Mouse (Mus musculus) limb, embryonic 10.5 days (tissue): ENCODE data around the gene Map7. TPM values are rescaled to one million over a fixed set of nuclear protein-coding genes. Genes with fewer than 3 reads are reported as not detected.
A peak's percentile ranks its signal among the peaks of the same experiment; 100 is the strongest.

Experiments used
- DNase-seq: peaks from one replicate; pipeline ENCODE4 v3.0.0-alpha.2; 2017; ENCODE audit warnings: low spot score
- H3K27ac ChIP-seq: fragments of 300-500 bp; sonication (generic); 2 replicates; pipeline ENCODE4 v1.5.1; 2016; ENCODE audit warnings: mild to moderate bottlenecking
- H3K27me3 ChIP-seq: fragments of 300-500 bp; sonication (generic); 2 replicates; pipeline ENCODE4 v1.6.1; 2016; ENCODE audit warnings: low read depth, mild to moderate bottlenecking; ENCODE audit not compliant: poor library complexity, severe bottlenecking
- H3K36me3 ChIP-seq: fragments of 300-500 bp; sonication (generic); 2 replicates; pipeline ENCODE4 v1.6.1; 2016; ENCODE audit warnings: mild to moderate bottlenecking, moderate library complexity
- H3K4me1 ChIP-seq: fragments of 300-500 bp; sonication (generic); 2 replicates; pipeline ENCODE4 v1.6.1; 2016
- H3K4me3 ChIP-seq: fragments of 300-500 bp; sonication (generic); 2 replicates; pipeline ENCODE4 v1.5.1; 2016; ENCODE audit warnings: mild to moderate bottlenecking, moderate library complexity
- H3K9me3 ChIP-seq: fragments of 300-500 bp; sonication (generic); replicated peaks from 2 replicates; pipeline ENCODE4 v1.6.1; 2016; ENCODE audit warnings: mild to moderate bottlenecking
- WGBS: fragments of 180-500 bp; shearing (Covaris S2); methylation state at CpG from one replicate; pipeline ENCODE4 v1.1.7; 2016; 5-methylcytosine and 5-hydroxymethylcytosine counted together
- polyA plus RNA-seq: library from polyadenylated mRNA; unstranded; fragments of >200 nt; fragmentation: Nextera tagmentation; extraction: Ambion mirVana; gene quantifications from 2 replicates; pipeline ENCODE4 v1.2.1, GENCODE M21; 2016

The Map7 gene
- polyA plus RNA-seq, 1 experiment from 2014 or later, result 3.3 TPM

- DNase-seq, result no peak
- H3K4me1 ChIP-seq, result peaks cover 9% of the 10 kb centered on the region
- H3K9me3 ChIP-seq, result no peaks in the 10 kb centered on the region
- H3K27ac ChIP-seq, result no peak overlapping the region
- WGBS, result 82% methylated on average over 5 of the region's 5 CpGs
- H3K36me3 ChIP-seq, result no peaks in the 10 kb centered on the region
- no peaks in the 10 kb centered on the region for H3K27me3 ChIP-seq
- H3K4me3 ChIP-seq, result no peak overlapping the region
These were observed 81.8 kb downstream of the Map7 start for GRCm38 (mm10) chr10:20230026-20230425.

GRCm38 (mm10) chr10:20233451-20233850, 85.2 kb downstream of the Map7 start:
- H3K4me1 ChIP-seq, result peaks cover 10% of the 10 kb centered on the region
- no peaks in the 10 kb centered on the region for H3K36me3 ChIP-seq
- H3K27ac ChIP-seq, result no peak overlapping the region
- H3K27me3 ChIP-seq, result no peaks in the 10 kb centered on the region
- DNase-seq, result no peak
- H3K9me3 ChIP-seq, result no peaks in the 10 kb centered on the region
- no peak overlapping the region for H3K4me3 ChIP-seq
- 96% methylated on average over 10 of the region's 10 CpGs for WGBS

DNA sequence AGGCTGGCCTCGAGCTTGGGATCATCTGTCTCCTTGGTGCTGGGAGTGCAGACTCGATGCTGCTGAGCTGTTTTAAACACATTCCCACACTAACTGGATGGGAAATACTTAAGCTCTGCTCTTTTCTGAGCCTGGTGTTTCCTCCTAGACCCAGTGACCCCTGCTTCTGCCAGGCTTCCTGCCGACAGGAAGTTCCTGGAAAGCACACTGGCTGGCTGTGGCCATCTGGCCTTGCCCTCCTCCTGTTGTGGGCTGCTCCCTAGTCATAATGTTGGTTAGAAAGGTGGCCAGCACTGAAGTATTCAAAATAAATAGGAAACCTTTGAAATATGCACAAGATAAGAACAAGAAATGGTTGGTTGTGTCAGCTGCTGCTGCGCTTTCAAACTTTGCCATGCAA, 86.2 kb downstream of the Map7 start:
- Histone ChIP-seq H3K27ac (peak overlapping the region; percentile 61), H3K36me3 (no peaks in the 10 kb centered on the region), H3K9me3 (no peaks in the 10 kb centered on the region), H3K27me3 (no peaks in the 10 kb centered on the region), H3K4me1 (peaks cover 10% of the 10 kb centered on the region), H3K4me3 (no peak overlapping the region)
- WGBS, result 63% methylated on average over 4 of the region's 4 CpGs
- peak; percentile 47 for DNase-seq

DNA sequence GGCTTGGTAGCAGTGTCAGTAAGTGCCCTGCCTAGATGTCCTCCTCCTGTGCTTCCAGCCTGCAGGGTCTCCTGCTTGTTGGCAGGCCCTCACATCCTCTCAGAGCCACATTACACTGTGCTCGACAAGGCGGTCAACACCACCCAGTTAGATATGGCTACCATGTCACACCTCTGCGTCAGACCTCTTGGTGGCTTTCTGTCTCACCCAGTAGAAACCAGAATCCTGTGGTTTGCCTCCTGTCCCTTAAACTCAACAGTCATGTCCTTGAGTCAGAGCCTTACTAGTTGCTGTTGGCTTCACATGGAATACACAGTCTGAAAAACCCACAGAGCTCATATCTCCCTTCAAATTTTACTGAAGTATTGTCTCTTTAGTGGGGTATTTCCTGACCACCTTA, 87.4 kb downstream of the Map7 start:
- H3K4me3 ChIP-seq, result no peak overlapping the region
- no peaks in the 10 kb centered on the region for H3K9me3 ChIP-seq
- no peak overlapping the region for H3K27ac ChIP-seq
- H3K36me3 ChIP-seq, result no peaks in the 10 kb centered on the region
- WGBS, result 89% methylated on average over 3 of the region's 3 CpGs
- no peaks in the 10 kb centered on the region for H3K27me3 ChIP-seq
- DNase-seq, result no peak
- H3K4me1 ChIP-seq, result peaks cover 10% of the 10 kb centered on the region

DNA sequence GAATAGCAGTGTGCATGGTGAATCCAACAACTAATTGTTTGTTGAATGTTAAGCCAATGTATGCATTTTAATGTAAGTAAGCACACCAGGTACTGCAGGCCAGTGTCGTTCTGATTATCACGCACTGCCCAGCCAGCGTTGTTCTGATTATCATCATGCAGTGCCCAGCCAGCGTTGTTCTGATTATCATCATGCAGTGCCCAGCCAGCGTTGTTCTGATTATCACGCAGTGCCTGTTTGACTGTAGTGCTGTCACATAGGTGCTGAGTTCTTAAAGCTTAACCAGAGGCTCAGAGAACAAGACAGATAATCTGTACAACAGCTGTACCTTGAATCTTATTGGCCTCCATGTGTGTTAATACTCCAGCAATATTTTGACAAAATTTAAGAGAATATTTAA, 88.0 kb downstream of the Map7 start:
- no peak overlapping the region for H3K4me3 ChIP-seq
- H3K27ac ChIP-seq, result no peak overlapping the region
- WGBS, result 96% methylated on average over 6 of the region's 6 CpGs
- DNase-seq, result no peak
- no peaks in the 10 kb centered on the region for H3K36me3 ChIP-seq
- no peaks in the 10 kb centered on the region for H3K9me3 ChIP-seq
- H3K27me3 ChIP-seq, result no peaks in the 10 kb centered on the region
- peaks cover 10% of the 10 kb centered on the region for H3K4me1 ChIP-seq

DNA sequence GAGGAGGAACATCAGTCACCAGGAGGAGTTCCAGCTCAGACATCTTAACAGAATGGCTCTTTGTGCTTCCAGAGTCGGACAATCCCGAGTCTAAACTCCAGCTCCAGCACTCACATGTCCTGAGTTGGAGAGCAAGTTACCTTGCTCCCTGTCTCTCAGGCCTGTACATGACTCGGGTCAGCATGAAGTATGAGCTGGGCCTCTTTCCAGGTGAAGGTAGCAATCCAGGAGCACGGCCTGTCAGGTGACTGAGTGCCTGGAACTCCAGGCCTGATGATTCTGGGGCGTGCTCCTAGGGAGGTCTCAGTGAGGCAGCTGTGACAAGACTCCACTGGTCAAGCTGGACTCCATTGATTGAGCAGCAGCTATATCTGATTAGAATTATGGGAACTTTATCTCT, 90.0 kb downstream of the Map7 start:
- no peak for DNase-seq
- Histone ChIP-seq H3K4me3 (no peak overlapping the region), H3K9me3 (no peaks in the 10 kb centered on the region), H3K36me3 (no peaks in the 10 kb centered on the region), H3K27me3 (no peaks in the 10 kb centered on the region), H3K4me1 (peaks cover 10% of the 10 kb centered on the region), H3K27ac (no peak overlapping the region)
- 90% methylated on average over 5 of the region's 5 CpGs for WGBS

DNA sequence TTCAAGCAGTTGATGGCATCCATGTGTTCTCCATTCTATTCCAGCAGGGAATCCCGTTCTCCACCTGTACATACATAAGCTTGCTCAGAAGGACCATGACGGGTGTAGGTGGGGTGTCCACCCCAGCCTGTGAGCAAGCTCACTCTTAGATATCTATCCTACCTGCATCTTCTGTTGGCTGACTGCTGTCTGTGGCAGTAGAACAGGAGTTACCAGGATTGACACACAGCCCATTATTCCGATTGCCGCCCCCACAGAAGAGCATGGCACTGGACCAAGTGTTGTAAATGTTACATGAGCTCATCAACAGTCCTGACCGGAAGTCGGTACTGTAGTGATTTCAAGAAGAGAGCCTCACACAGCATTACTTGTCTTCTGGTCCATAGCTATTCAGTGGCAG, 92.6 kb downstream of the Map7 start:
- H3K27me3 ChIP-seq, result no peaks in the 10 kb centered on the region
- no peaks in the 10 kb centered on the region for H3K4me1 ChIP-seq
- H3K36me3 ChIP-seq, result no peaks in the 10 kb centered on the region
- no peak overlapping the region for H3K27ac ChIP-seq
- no peak for DNase-seq
- no peak overlapping the region for H3K4me3 ChIP-seq
- H3K9me3 ChIP-seq, result no peaks in the 10 kb centered on the region
- 93% methylated on average over 6 of the region's 6 CpGs for WGBS

GRCm38 (mm10) chr10:20243321-20243720, 95.0 kb downstream of the Map7 start:
- H3K36me3 ChIP-seq, result no peaks in the 10 kb centered on the region
- no peak for DNase-seq
- WGBS, result 80% methylated on average over 7 of the region's 7 CpGs
- no peaks in the 10 kb centered on the region for H3K4me1 ChIP-seq
- no peak overlapping the region for H3K4me3 ChIP-seq
- no peaks in the 10 kb centered on the region for H3K27me3 ChIP-seq
- H3K27ac ChIP-seq, result no peak overlapping the region
- no peaks in the 10 kb centered on the region for H3K9me3 ChIP-seq

DNA sequence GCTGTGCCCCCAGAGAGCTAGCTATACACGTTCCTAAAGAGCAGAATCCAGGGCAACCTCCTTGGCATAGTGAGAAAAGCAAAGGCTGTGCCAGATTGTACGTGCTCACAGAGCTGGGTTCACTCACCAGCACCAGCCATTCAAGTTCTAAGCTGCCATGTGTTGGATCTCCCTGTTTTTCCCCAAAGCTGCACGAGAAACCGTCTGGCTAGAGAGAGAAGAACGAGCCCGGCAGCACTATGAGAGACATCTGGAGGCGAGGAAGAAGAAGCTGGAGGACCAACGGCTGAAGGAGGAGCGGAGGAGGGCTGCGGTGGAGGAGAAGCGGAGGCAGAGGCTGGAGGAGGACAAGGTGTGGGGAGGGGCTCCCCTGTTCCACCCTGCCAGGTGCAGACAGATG, 96.8 kb downstream of the Map7 start:
- Histone ChIP-seq H3K4me3 (no peak overlapping the region), H3K27me3 (no peaks in the 10 kb centered on the region), H3K27ac (no peak overlapping the region), H3K9me3 (no peaks in the 10 kb centered on the region), H3K4me1 (peaks cover 4% of the 10 kb centered on the region), H3K36me3 (no peaks in the 10 kb centered on the region)
- 91% methylated on average over 11 of the region's 11 CpGs for whole genome bisulfite sequencing
- no peak for DNase-seq

GRCm38 (mm10) chr10:20249091-20249490, 100.8 kb downstream of the Map7 start:
- H3K9me3 ChIP-seq, result no peaks in the 10 kb centered on the region
- no peak for DNase-seq
- WGBS, result 97% methylated on average over 10 of the region's 10 CpGs
- peaks cover 21% of the 10 kb centered on the region for H3K4me1 ChIP-seq
- H3K4me3 ChIP-seq, result no peak overlapping the region
- no peaks in the 10 kb centered on the region for H3K36me3 ChIP-seq
- no peak overlapping the region for H3K27ac ChIP-seq
- H3K27me3 ChIP-seq, result no peaks in the 10 kb centered on the region

DNA sequence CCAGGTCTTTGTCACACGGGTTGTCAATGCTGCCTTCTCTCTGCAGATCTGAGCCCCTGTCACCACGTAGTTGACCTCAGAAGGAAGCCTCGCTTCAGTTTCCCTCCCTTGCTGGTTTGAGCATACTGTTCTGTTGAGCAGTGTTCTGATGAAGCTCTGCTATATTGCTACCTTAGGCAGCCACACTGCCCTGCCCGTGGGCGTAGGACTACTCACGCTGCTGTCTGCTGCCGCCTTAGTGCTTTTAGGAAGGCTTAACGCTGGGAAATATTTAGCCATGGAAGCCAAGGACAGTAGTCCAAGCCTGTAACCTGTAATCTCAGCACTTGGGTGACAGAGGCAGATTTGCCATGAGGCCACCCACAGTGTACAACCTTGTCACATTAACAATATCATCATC, 107.3 kb downstream of the Map7 start:
- no peak overlapping the region for H3K4me3 ChIP-seq

DNA sequence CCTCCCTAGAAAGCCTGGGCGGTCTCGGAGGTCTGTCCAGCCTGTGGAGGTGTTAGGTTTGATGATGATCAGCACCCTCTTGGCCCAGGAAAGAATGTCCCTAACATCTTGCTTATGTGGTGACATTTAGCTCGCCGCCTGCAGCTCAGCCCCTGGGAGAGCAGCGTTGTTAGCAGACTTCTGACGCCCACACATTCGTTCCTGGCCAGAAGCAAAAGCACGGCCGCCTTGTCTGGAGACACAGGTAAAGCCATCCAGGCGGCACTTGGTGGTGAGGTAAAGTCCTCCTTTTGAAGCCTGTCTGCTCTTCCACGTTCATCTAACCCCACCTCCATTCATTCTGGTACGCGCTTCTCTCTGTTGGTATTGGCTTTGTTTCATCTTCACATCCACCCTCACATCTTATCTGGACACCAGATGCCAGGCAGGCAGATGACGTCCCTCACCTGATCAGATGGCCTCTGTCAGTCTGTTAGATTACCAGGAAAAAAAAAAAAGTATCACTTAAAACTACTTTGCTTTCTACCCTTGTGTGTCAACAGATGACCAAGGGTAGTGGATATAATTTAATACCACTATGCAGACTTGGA, 108.9 kb downstream of the Map7 start:
- H3K36me3 ChIP-seq, result no peaks in the 10 kb centered on the region
- 88% methylated on average over 14 of the region's 14 CpGs for WGBS
- no peak overlapping the region for H3K4me3 ChIP-seq
- H3K9me3 ChIP-seq, result no peaks in the 10 kb centered on the region
- DNase-seq, result no peak
- H3K27ac ChIP-seq, result no peak overlapping the region
- H3K4me1 ChIP-seq, result peaks cover 13% of the 10 kb centered on the region
- H3K27me3 ChIP-seq, result no peaks in the 10 kb centered on the region

More for the DNA sequence above, 107.3 kb downstream of the Map7 start:
- Histone ChIP-seq H3K9me3 (no peaks in the 10 kb centered on the region), H3K4me1 (peaks cover 17% of the 10 kb centered on the region), H3K27me3 (no peaks in the 10 kb centered on the region), H3K36me3 (no peaks in the 10 kb centered on the region), H3K27ac (no peak overlapping the region)
- 91% methylated on average over 8 of the region's 8 CpGs for WGBS
- DNase-seq, result no peak

DNA sequence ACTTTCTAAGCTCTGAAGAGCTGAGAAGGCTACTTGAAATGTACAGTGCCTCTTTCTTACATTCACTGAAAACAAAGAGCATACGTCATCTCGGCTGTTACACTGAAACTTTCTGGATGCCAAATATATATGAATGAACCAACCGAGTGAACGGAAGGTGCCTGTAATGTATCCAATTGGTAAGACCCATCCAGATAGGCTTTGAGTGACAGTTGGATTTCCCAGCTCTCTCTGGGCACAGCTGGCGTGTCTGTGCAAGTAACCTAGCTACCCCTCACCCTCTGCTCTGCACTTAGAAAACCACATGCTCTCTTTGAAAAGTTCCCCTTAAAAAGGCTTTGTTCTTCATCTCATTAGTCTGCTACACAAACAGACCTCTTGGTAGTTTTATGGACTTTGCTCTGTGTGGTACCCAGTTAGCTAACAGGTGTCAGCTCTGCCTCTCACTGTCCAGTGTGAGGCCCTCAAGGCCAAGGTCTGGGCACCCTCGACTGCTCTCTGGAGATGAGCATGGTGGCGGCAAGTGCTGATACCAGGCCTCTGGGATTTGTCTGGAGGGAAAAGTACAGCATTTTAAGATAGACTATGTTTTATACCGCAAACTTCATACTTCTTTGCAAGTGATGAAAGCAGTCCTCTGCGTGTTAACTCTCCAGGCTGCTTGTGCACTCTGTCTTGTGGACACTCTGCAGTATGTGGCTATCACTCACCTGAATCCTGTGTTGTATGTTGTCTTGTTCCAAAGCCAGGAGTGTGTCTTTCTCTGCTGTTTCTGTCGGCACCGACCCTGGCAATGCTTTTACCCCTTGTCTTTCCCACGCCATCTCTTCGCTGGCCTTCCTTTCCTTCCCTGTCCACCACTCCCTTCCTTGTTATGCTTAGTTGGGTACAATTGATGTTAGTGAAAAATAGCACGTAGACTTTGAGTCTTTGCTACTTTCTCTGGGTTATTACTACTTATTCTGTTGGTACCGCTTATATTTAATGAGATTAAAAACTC, 109.8 kb downstream of the Map7 start:
- H3K27ac ChIP-seq, result no peak overlapping the region
- no peak for DNase-seq
- WGBS, result 90% methylated on average over 15 of the region's 15 CpGs
- H3K36me3 ChIP-seq, result no peaks in the 10 kb centered on the region
- H3K4me3 ChIP-seq, result no peak overlapping the region
- H3K27me3 ChIP-seq, result no peaks in the 10 kb centered on the region
- H3K4me1 ChIP-seq, result peaks cover 4% of the 10 kb centered on the region; the same call in 1 of the 2 replicates
- no peaks in the 10 kb centered on the region for H3K9me3 ChIP-seq
